Mouse (Mus musculus): Measurements from ENCODE around the gene Tbpl1. TPM values are rescaled to one million over a fixed set of nuclear protein-coding genes. Genes with fewer than 3 reads are reported as not detected.
A peak's percentile ranks its signal among the peaks of the same experiment; 100 is the strongest.

Tbpl1 gene
- polyA plus RNA-seq, 1 experiment = 23.4 TPM

GRCm38 (mm10) chr10:22746334-22747322 lies 14.9 kb upstream of the Tbpl1 start:
- no peak overlapping the region for H3K4me3 ChIP-seq (replicated peaks; ENCODE audit: extremely low read depth, low read depth, low read length)
- DNase-seq = no peak
- TF ChIP-seq CTCF (IDR thresholded peaks at IDR 0.05; ENCODE audit: insufficient read depth, low read length) (no peak), POLR2A (IDR thresholded peaks at IDR 0.05; ENCODE audit: borderline replicate concordance, extremely low read depth, low read depth, low read length) (no peak)
- H3K4me1 ChIP-seq (ENCODE audit: control insufficient read depth, insufficient read depth, low read length) = no peaks in the 10 kb centered on the region; the same call in 1 of the 2 replicates
- 44% methylated on average over 13 of the region's 13 CpGs for WGBS

GRCm38 (mm10) chr10:22745922-22746321 lies 14.2 kb upstream of the Tbpl1 start:
- Histone ChIP-seq H3K4me3 (replicated peaks; ENCODE audit: extremely low read depth, low read depth, low read length) (no peak overlapping the region), H3K4me1 (ENCODE audit: control insufficient read depth, insufficient read depth, low read length) (no peaks in the 10 kb centered on the region; the same call in 1 of the 2 replicates)
- WGBS = 62% methylated on average over 7 of the region's 7 CpGs
- DNase-seq = no peak
- no peak for TF ChIP-seq CTCF (IDR thresholded peaks at IDR 0.05; ENCODE audit: insufficient read depth, low read length)

GRCm38 (mm10) chr10:22732181-22732580 lies 443 bp upstream of the Tbpl1 start:
- WGBS = 38% methylated on average over 10 of the region's 10 CpGs
- no peak for TF ChIP-seq POLR2A (IDR thresholded peaks at IDR 0.05; ENCODE audit: borderline replicate concordance, extremely low read depth, low read depth, low read length)
- TF ChIP-seq CTCF (IDR thresholded peaks at IDR 0.05; ENCODE audit: insufficient read depth, low read length) = no peak
- Histone ChIP-seq H3K4me1 (ENCODE audit: control insufficient read depth, insufficient read depth, low read length) (peaks cover 11% of the 10 kb centered on the region), H3K4me3 (replicated peaks; ENCODE audit: extremely low read depth, low read depth, low read length) (peak overlapping the region; percentile 97)
- no peak for DNase-seq

GRCm38 (mm10) chr10:22730992-22731271 lies 806 bp downstream of the Tbpl1 start:
- no peak for DNase-seq
- H3K4me3 ChIP-seq (replicated peaks; ENCODE audit: extremely low read depth, low read depth, low read length) = peak overlapping the region; percentile 97
- WGBS = under 1% methylated on average over 33 of the region's 33 CpGs
- no peak for TF ChIP-seq CTCF (IDR thresholded peaks at IDR 0.05; ENCODE audit: insufficient read depth, low read length)
- TF ChIP-seq POLR2A (IDR thresholded peaks at IDR 0.05; ENCODE audit: borderline replicate concordance, extremely low read depth, low read depth, low read length) = no peak
- peaks cover 11% of the 10 kb centered on the region for H3K4me1 ChIP-seq (ENCODE audit: control insufficient read depth, insufficient read depth, low read length)

- H3K4me3 ChIP-seq (replicated peaks; ENCODE audit: extremely low read depth, low read depth, low read length) = peak overlapping the region; percentile 97
- H3K4me1 ChIP-seq (ENCODE audit: control insufficient read depth, insufficient read depth, low read length) = peaks cover 11% of the 10 kb centered on the region
- 1% methylated on average over 39 of the region's 39 CpGs for WGBS
- no peak for TF ChIP-seq POLR2A (IDR thresholded peaks at IDR 0.05; ENCODE audit: borderline replicate concordance, extremely low read depth, low read depth, low read length)
- TF ChIP-seq CTCF (IDR thresholded peaks at IDR 0.05; ENCODE audit: insufficient read depth, low read length) = no peak
- DNase-seq = no peak
Measured at GRCm38 (mm10) chr10:22730266-22730991, 1.3 kb downstream of the Tbpl1 start.

GRCm38 (mm10) chr10:22728257-22728656 lies 3.5 kb downstream of the Tbpl1 start:
- WGBS = 63% methylated on average over 1 of the region's 1 CpGs
- TF ChIP-seq CTCF (IDR thresholded peaks at IDR 0.05; ENCODE audit: insufficient read depth, low read length) (no peak), POLR2A (IDR thresholded peaks at IDR 0.05; ENCODE audit: borderline replicate concordance, extremely low read depth, low read depth, low read length) (no peak)
- DNase-seq = no peak
- Histone ChIP-seq H3K4me1 (ENCODE audit: control insufficient read depth, insufficient read depth, low read length) (peaks cover 11% of the 10 kb centered on the region), H3K4me3 (replicated peaks; ENCODE audit: extremely low read depth, low read depth, low read length) (no peak overlapping the region)

- TF ChIP-seq CTCF (IDR thresholded peaks at IDR 0.05; ENCODE audit: insufficient read depth, low read length) (no peak), POLR2A (IDR thresholded peaks at IDR 0.05; ENCODE audit: borderline replicate concordance, extremely low read depth, low read depth, low read length) (no peak)
- WGBS = 86% methylated on average over 7 of the region's 7 CpGs
- no peak for DNase-seq
- Histone ChIP-seq H3K4me1 (ENCODE audit: control insufficient read depth, insufficient read depth, low read length) (peaks cover 9% of the 10 kb centered on the region), H3K4me3 (replicated peaks; ENCODE audit: extremely low read depth, low read depth, low read length) (no peak overlapping the region)
Measured at GRCm38 (mm10) chr10:22726295-22726694, 5.4 kb downstream of the Tbpl1 start.

- TF ChIP-seq CTCF (IDR thresholded peaks at IDR 0.05; ENCODE audit: insufficient read depth, low read length) (no peak), POLR2A (IDR thresholded peaks at IDR 0.05; ENCODE audit: borderline replicate concordance, extremely low read depth, low read depth, low read length) (no peak)
- no peak overlapping the region for H3K4me3 ChIP-seq (replicated peaks; ENCODE audit: extremely low read depth, low read depth, low read length)
- 31% methylated on average over 4 of the region's 4 CpGs for WGBS
- peaks cover 9% of the 10 kb centered on the region for H3K4me1 ChIP-seq (ENCODE audit: control insufficient read depth, insufficient read depth, low read length)
- DNase-seq = no peak
Measured at GRCm38 (mm10) chr10:22725166-22725565, 6.6 kb downstream of the Tbpl1 start.

- no peak for TF ChIP-seq POLR2A (IDR thresholded peaks at IDR 0.05; ENCODE audit: borderline replicate concordance, extremely low read depth, low read depth, low read length)
- TF ChIP-seq CTCF (IDR thresholded peaks at IDR 0.05; ENCODE audit: insufficient read depth, low read length) = no peak
- Histone ChIP-seq H3K4me3 (replicated peaks; ENCODE audit: extremely low read depth, low read depth, low read length) (no peak overlapping the region), H3K4me1 (ENCODE audit: control insufficient read depth, insufficient read depth, low read length) (peaks cover 5% of the 10 kb centered on the region; the same call in 1 of the 2 replicates)
- WGBS = 76% methylated on average over 5 of the region's 5 CpGs
- no peak for DNase-seq
Measured at GRCm38 (mm10) chr10:22720781-22721529, 10.8 kb downstream of the Tbpl1 start.
